16 mouse cellular contexts compared by ENCODE assay signal in the genomic region with DNA sequence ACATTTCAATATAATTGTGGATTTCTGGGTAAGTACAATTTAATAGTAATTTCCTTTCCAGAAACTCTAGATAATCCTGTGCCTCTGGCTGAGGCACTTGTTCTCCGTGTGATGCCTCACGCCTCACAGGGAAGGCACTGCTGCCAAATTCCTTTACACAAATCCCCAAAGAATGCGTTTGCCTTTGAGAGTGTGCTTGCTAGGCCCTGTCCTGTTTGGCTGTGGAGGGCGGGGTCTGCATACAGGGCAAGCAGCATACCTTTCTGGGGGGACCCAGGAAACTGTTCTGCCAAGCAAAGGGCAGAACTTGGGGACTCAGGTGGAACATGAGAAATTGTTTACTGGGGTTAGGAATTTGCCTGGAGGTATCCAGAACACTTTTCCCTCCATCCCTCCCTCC. TPM values are rescaled to one million over a fixed set of nuclear protein-coding genes. Genes with fewer than 3 reads are reported as not detected.
A peak's percentile ranks its signal among the peaks of the same experiment; 100 is the strongest.
DNase-seq lines count a peak whose midpoint lies in the region; ATAC-seq and TF ChIP-seq lines count a peak whose summit lies in the region.
"Had no signal": no experiment of that assay in that cellular context is flagged by ENCODE, and none has a peak within 500 bp of the region (broad histone marks: within the 10 kb centered on the region; RNA-seq: fewer than 3 reads in every experiment).

No protein-coding gene starts in this region.

- H3K4me3 ChIP-seq in kidney, adult 2 months (ENCODE audit: insufficient read depth, low read depth, low read length), result no peak overlapping the region
- no peak overlapping the region for H3K4me3 ChIP-seq in kidney, embryonic 16.5 days (ENCODE audit: low read length)
- H3K4me3 ChIP-seq in midbrain, embryonic 13.5 days (replicated peaks), result no peak overlapping the region
- H3K4me3 ChIP-seq in midbrain, embryonic 15.5 days, result no peak overlapping the region
- no peak overlapping the region for H3K4me3 ChIP-seq in midbrain, embryonic 16.5 days (ENCODE audit: low read depth, low read length)
- H3K4me3 ChIP-seq: forebrain, embryonic 10.5 days; heart, adult 2 months; hindbrain, embryonic 15.5 days; limb, embryonic 15.5 days had no signal

- H3K27me3 ChIP-seq in kidney, adult 2 months (replicated peaks; ENCODE audit: control insufficient read depth, insufficient read depth, low read length), result no peaks in the 10 kb centered on the region
- H3K27me3 ChIP-seq in kidney, embryonic 16.5 days (ENCODE audit: insufficient read depth, low read length), result no peaks in the 10 kb centered on the region
- no peaks in the 10 kb centered on the region for H3K27me3 ChIP-seq in midbrain, embryonic 13.5 days
- no peaks in the 10 kb centered on the region for H3K27me3 ChIP-seq in midbrain, embryonic 15.5 days (replicated peaks)
- H3K27me3 ChIP-seq in midbrain, embryonic 16.5 days (ENCODE audit: control insufficient read depth, insufficient read depth, low read depth, low read length), result no peaks in the 10 kb centered on the region
- H3K27me3 ChIP-seq: hindbrain, embryonic 15.5 days; limb, embryonic 15.5 days had no signal

- no peak for TF ChIP-seq CTCF in kidney, adult 2 months (conservative IDR thresholded peaks at IDR 0.05; ENCODE audit: insufficient read depth, insufficient read length, low read depth, low read length)

- H3K4me1 ChIP-seq in kidney, adult 2 months (ENCODE audit: control insufficient read depth, insufficient read depth, low read length), result no peaks in the 10 kb centered on the region
- 0 out of 2 replicates have a peak, but pooled peaks cover 3% of the 10 kb centered on the region for H3K4me1 ChIP-seq in kidney, embryonic 16.5 days (ENCODE audit: insufficient read depth, low read length)
- H3K4me1 ChIP-seq in midbrain, embryonic 13.5 days (replicated peaks), result peaks cover 16% of the 10 kb centered on the region
- peaks cover 6% of the 10 kb centered on the region; the same call in 1 of the 2 replicates for H3K4me1 ChIP-seq in midbrain, embryonic 15.5 days
- H3K4me1 ChIP-seq in midbrain, embryonic 16.5 days (ENCODE audit: control insufficient read depth, insufficient read depth, low read length), result no peaks in the 10 kb centered on the region
- H3K4me1 ChIP-seq: hindbrain, embryonic 15.5 days; limb, embryonic 15.5 days had no signal

- 45% methylated on average over 4 of the region's 4 CpGs for WGBS in kidney, adult 2 months
- WGBS in kidney, embryonic 16.5 days, result 39% methylated on average over 4 of the region's 4 CpGs
- 12% methylated on average over 4 of the region's 4 CpGs for WGBS in midbrain, embryonic 13.5 days
- WGBS in midbrain, embryonic 15.5 days, result 10% methylated on average over 4 of the region's 4 CpGs
- WGBS in midbrain, embryonic 16.5 days, result 20% methylated on average over 4 of the region's 4 CpGs

- no peak overlapping the region for H3K27ac ChIP-seq in kidney, adult 2 months (ENCODE audit: insufficient read depth, low read depth, low read length)
- H3K27ac ChIP-seq in kidney, embryonic 16.5 days (ENCODE audit: low read length), result no peak overlapping the region
- no peak overlapping the region for H3K27ac ChIP-seq in midbrain, embryonic 13.5 days
- no peak overlapping the region for H3K27ac ChIP-seq in midbrain, embryonic 15.5 days
- no peak overlapping the region for H3K27ac ChIP-seq in midbrain, embryonic 16.5 days (ENCODE audit: low read length)
- H3K27ac ChIP-seq: gastrocnemius, adult 2 months; heart, adult 2 months; hindbrain, embryonic 15.5 days; kidney, postnatal 0 days; limb, embryonic 15.5 days had no signal

- DNase-seq in kidney, adult 2 months, result peak; percentile 23
- peak; percentile 32 for DNase-seq in embryo, embryonic 11 days
- no peak for DNase-seq in T-cell, adult 2 months (ENCODE audit: low spot score)
- no peak for DNase-seq in right cerebral cortex, postnatal 4 days
- DNase-seq: heart, adult 2 months; heart, postnatal 10 days had no signal

- H3K36me3 ChIP-seq in kidney, adult 2 months (ENCODE audit: control insufficient read depth, insufficient read depth, low read length), result no peaks in the 10 kb centered on the region
- no peaks in the 10 kb centered on the region for H3K36me3 ChIP-seq in kidney, embryonic 16.5 days (ENCODE audit: insufficient read depth, low read length)
- no peaks in the 10 kb centered on the region for H3K36me3 ChIP-seq in midbrain, embryonic 13.5 days
- H3K36me3 ChIP-seq in midbrain, embryonic 15.5 days (replicated peaks), result no peaks in the 10 kb centered on the region
- no peaks in the 10 kb centered on the region for H3K36me3 ChIP-seq in midbrain, embryonic 16.5 days (ENCODE audit: control insufficient read depth, insufficient read depth, low read length)
- H3K36me3 ChIP-seq: forebrain, embryonic 10.5 days; G1E; hindbrain, embryonic 15.5 days; limb, embryonic 15.5 days had no signal

- no peak overlapping the region for H3K9ac ChIP-seq in kidney, embryonic 16.5 days (replicated peaks; ENCODE audit: low read length)
- no peak overlapping the region for H3K9ac ChIP-seq in midbrain, embryonic 13.5 days (replicated peaks)
- no peak overlapping the region for H3K9ac ChIP-seq in midbrain, embryonic 15.5 days
- H3K9ac ChIP-seq in midbrain, embryonic 16.5 days (ENCODE audit: low read depth, low read length), result no peak overlapping the region
- H3K9ac ChIP-seq: hindbrain, embryonic 15.5 days; limb, embryonic 15.5 days had no signal

- TF ChIP-seq POLR2A in kidney, adult 2 months (IDR thresholded peaks at IDR 0.05; ENCODE audit: low read depth, low read length), result no peak

- ATAC-seq in kidney, embryonic 16.5 days (ENCODE audit: low FRiP score, low TSS enrichment), result no peak
- 0 out of 2 replicates have a peak, but pooled peaks have one; percentile 34 for ATAC-seq in midbrain, embryonic 13.5 days
- ATAC-seq in midbrain, embryonic 15.5 days (replicated peaks), result no peak
- peak; percentile 20; the same call in 1 of the 2 replicates for ATAC-seq in midbrain, embryonic 16.5 days

- H3K4me2 ChIP-seq in kidney, embryonic 16.5 days (replicated peaks; ENCODE audit: low read depth, low read length), result no peak overlapping the region
- H3K4me2 ChIP-seq in midbrain, embryonic 13.5 days (replicated peaks), result no peak overlapping the region
- no peak overlapping the region for H3K4me2 ChIP-seq in midbrain, embryonic 15.5 days
- H3K4me2 ChIP-seq in midbrain, embryonic 16.5 days (ENCODE audit: low read length), result no peak overlapping the region
- H3K4me2 ChIP-seq: limb, embryonic 15.5 days had no signal

- no peaks in the 10 kb centered on the region for H3K9me3 ChIP-seq in kidney, embryonic 16.5 days (ENCODE audit: low read length)
- no peaks in the 10 kb centered on the region for H3K9me3 ChIP-seq in midbrain, embryonic 13.5 days
- no peaks in the 10 kb centered on the region for H3K9me3 ChIP-seq in midbrain, embryonic 15.5 days
- H3K9me3 ChIP-seq in midbrain, embryonic 16.5 days (replicated peaks; ENCODE audit: control insufficient read depth, low read length, poor library complexity, severe bottlenecking), result no peaks in the 10 kb centered on the region
- H3K9me3 ChIP-seq: forebrain, embryonic 10.5 days; hindbrain, embryonic 15.5 days; limb, embryonic 15.5 days had no signal

RNA-seq across cellular contexts. Expression of gene Scel, which starts 12.2 kb away (rescaled TPM):
- 1.8 and 2.7 TPM in 2 replicates for polyA plus RNA-seq in kidney, adult 2 months (2012; rRNA removed)
- 2.2 and 2.7 TPM in 2 replicates for polyA plus RNA-seq in kidney, embryonic 16.5 days (2015; fragmentation: Nextera tagmentation; extraction: Ambion mirVana)
- polyA plus RNA-seq in midbrain, embryonic 13.5 days (2015; fragmentation: Nextera tagmentation; extraction: Ambion mirVana), result 0.08 TPM in 1 of 2 replicates, not detected in the other
- polyA plus RNA-seq in midbrain, embryonic 15.5 days (2015; fragmentation: Nextera tagmentation; extraction: Ambion mirVana), result 0.14 and 0.19 TPM in 2 replicates
- 0.16 and 0.34 TPM in 2 replicates for polyA plus RNA-seq in midbrain, embryonic 16.5 days (2015; fragmentation: Nextera tagmentation; extraction: Ambion mirVana)
- polyA plus RNA-seq: G1E had no signal

Comparison
In these comparisons a context has a peak if more than half of its experiments do, and no peak if none do; other contexts are left out.
1. ATAC-seq: peak in midbrain, embryonic 13.5 days (single experiment) and midbrain, embryonic 16.5 days (single experiment); none in kidney, embryonic 16.5 days (single experiment) and midbrain, embryonic 15.5 days (single experiment).
2. DNase-seq: peak in kidney, adult 2 months (single experiment) and embryo, embryonic 11 days (single experiment); none in T-cell, adult 2 months (single experiment) and right cerebral cortex, postnatal 4 days (single experiment).